Mouse (Mus musculus): ENCODE results near the gene Pcnx4.
"Not testable (repeated sequence)": the region's sequence is repeated elsewhere in the genome, so short reads cannot be mapped to it uniquely, and the experiment has no call there.

Pcnx4 gene

DNA sequence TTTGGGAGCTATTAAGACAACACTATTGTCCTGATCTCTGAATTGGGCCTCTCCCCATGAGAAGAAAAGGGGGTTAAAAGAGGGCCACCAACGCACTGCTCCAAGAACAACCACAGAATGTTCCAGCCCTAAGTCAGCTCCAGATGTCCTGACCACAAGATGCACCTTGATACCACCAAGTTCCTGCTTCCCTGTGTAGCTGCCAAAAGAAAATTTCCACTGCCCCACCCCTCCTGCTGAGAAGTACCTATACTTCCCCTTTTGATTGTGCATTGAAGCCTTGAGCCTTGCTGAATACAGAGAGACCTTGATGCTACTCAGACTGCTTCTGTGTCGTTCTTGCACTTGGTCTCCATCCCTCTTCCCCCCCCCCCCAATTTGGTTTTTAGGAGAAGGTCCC is 62.5 kb downstream of the Pcnx4 start:
- not testable (repeated sequence) for DNase-seq (ENCODE audit: low spot score)

DNA sequence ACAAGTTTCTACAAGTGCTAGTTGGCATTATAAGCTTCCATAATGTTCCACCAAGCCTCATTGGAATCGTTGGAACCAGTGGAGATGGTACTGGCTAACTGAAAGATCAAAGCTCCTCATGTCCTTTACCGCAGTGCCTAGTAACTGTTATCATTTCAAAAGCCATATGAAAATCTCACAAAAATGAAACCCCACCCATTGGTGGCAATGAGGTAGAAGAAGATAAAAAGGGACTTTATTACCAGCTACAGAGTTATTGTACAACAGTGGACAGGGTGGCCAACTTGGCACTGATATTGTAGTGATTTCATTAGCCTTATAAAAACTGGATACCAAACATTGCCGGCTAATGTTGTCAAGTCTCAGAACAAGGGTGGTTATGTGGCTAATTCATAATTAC is 75.9 kb downstream of the Pcnx4 start:
- no peak for DNase-seq (ENCODE audit: low spot score)

DNA sequence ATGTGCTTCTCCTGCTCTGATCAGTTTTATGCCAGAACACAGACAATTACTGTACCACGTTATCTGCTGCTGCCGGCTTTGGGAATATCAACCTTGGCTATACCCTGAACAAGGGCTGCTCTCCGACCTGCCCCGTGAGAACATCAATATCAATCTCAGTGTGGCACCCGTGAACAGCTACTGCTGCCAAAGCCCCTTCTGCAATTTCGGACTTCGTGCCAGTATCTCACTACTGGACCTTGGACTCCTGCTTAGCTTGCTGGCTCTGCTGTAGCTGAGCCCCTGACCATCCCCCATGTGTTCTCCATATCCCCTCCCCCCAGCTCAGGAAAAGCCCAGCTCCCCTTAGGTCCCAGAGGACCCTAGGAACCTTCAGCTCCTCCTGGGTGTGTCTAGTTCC is 84.7 kb downstream of the Pcnx4 start:
- DNase-seq (ENCODE audit: low spot score) = no peak

DNA sequence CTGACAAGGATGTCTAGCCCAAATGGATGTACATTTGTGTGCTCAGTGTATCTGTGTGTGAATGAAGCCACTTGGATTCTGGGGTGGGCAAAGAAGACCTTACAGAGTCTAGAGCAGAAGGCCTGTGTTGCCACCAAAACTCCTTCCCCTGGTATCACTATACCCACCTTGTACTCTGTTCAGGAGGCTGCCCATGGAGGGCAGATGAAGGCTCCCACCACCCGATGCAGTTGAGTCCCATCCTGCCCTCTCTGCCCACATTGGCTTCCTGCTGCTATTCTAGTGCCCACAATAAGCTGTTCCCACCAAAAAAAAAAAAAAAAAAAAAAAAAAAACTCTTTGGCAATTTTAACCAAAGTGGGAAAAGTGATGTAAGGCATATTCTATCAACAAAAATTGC is 85.3 kb downstream of the Pcnx4 start:
- no peak for DNase-seq (ENCODE audit: low spot score)

DNA sequence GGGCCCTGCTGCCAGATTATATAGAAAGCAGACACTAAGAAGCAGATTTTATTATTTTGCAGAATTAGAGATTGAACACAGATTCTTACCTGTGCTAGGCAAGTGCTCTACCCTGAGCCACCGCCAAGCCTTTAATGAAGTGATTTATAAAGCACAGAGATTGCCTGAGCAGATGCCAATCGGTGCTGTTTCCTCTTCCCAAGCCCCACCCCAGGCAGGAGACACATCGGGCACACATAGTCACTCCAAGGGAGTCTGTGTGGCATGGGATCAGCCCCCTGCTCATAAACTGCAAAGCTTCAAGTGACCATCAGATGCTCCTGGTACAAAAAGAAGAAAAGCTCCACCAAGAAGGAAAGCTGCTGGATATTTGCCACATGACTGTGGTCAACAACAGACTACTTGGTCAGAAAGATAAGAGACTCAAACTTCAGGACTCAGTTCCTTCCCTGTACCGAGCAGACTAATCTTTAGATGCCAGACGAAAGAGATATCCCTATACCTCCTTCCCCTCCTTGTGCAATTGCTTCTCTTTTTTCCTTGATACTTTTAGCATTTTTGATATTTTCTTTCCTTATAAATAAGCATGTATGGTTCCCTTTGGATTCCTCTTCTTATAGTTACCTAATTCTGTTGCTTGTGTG is 86.8 kb downstream of the Pcnx4 start:
- DNase-seq (ENCODE audit: low spot score) = no peak

DNA sequence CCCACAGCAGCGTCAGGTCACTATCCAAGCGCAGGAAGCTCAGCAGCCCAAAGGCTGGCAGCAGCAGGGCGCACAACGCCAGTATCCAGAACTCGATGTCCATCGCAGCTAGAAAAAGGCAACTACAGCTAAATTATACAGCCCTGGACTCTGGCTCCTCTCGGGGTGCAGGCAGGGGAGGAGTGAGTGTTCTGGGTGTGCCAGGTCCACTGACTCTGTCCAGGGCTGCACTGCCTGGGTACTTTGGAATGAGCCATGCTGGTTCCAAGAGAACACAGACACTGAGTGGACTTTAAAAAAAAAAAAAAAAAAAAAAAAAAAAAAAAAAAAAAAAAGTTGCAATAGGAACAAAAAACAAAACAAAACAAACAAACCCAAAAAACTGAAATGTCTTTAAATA is 92.6 kb downstream of the Pcnx4 start:
- DNase-seq (ENCODE audit: low spot score) = no peak

Measured in ovary, postnatal 14 days (tissue).